Mouse (Mus musculus): Measurements from ENCODE around the gene Pcbp3. TPM values are rescaled to one million over a fixed set of nuclear protein-coding genes. Genes with fewer than 3 reads are reported as not detected.

Gene Pcbp3
- polyA plus RNA-seq, 1 experiment: 72.3 TPM

DNA sequence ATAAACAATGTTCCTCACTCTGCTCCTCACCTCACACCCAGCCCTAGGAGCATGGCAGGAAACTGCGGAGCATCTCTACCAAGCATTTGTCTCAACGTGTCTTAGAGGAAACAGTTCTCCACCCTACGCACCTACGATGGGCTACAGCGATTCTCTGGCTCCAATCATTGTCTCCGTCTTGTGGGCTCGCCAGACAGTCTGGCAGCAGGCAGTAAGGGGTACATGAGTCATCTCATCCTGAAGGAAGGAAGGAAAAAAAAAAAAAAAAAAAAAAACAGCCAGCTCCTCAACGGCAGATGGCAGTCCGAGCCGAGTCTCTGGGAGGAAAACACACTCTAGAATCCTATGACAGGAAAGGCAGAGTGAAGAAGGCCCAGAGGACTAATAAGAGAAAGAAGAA is 87.7 kb downstream of the Pcbp3 start:
- TF ChIP-seq POLR2A (IDR thresholded peaks at IDR 0.05; ENCODE audit: borderline replicate concordance, insufficient read depth, low read length) (peak; percentile 11; the same call in 1 of the 2 replicates), CTCF (IDR thresholded peaks at IDR 0.05; ENCODE audit: borderline replicate concordance, insufficient read depth, low read depth, low read length) (peak; percentile 37; the same call in 1 of the 2 replicates)
- 11% methylated on average over 10 of the region's 10 CpGs for WGBS

DNA sequence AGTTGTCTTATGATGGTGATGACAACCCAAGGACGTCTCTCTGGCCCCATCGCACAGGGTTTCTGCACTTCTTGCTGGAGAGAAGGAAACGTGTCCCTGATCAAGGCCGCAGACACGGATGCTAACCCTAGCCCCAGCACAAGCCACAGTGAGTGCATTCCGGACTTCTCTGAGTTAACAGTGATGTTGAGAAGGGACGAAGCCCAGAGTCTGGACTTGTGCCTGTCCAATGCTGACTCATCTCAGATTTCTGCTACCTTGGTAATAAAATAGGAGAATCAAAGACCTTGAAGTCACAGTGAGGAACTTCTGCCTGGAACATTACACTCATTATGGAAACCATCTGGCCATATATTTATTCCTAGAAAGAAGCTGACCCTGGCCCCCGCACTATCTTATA is 89.0 kb downstream of the Pcbp3 start:
- Histone ChIP-seq H3K4me3 (replicated peaks; ENCODE audit: insufficient read depth, low read depth, low read length) (no peak overlapping the region), H3K27me3 (ENCODE audit: control insufficient read depth, insufficient read depth, low read length) (no peaks in the 10 kb centered on the region), H3K27ac (ENCODE audit: insufficient read depth, low read length) (0 out of 2 replicates have a peak overlapping the region, but pooled peaks have one; percentile 15), H3K4me1 (ENCODE audit: control insufficient read depth, insufficient read depth, low read length) (peaks cover 37% of the 10 kb centered on the region)
- TF ChIP-seq POLR2A (IDR thresholded peaks at IDR 0.05; ENCODE audit: borderline replicate concordance, insufficient read depth, low read length) (no peak), CTCF (IDR thresholded peaks at IDR 0.05; ENCODE audit: borderline replicate concordance, insufficient read depth, low read depth, low read length) (no peak)
- peak in 1 of 2 experiments; percentile 58 for DNase-seq
- WGBS: 74% methylated on average over 8 of the region's 8 CpGs

More for the DNA sequence above, 87.7 kb downstream of the Pcbp3 start:
- peak overlapping the region; percentile 23 for H3K4me3 ChIP-seq (replicated peaks; ENCODE audit: insufficient read depth, low read depth, low read length)
- H3K27me3 ChIP-seq (ENCODE audit: control insufficient read depth, insufficient read depth, low read length): no peaks in the 10 kb centered on the region
- H3K4me1 ChIP-seq (ENCODE audit: control insufficient read depth, insufficient read depth, low read length): peaks cover 37% of the 10 kb centered on the region
- peak; percentile 71 to 85 for DNase-seq
- peak overlapping the region; percentile 97 for H3K27ac ChIP-seq (ENCODE audit: insufficient read depth, low read length)

DNA sequence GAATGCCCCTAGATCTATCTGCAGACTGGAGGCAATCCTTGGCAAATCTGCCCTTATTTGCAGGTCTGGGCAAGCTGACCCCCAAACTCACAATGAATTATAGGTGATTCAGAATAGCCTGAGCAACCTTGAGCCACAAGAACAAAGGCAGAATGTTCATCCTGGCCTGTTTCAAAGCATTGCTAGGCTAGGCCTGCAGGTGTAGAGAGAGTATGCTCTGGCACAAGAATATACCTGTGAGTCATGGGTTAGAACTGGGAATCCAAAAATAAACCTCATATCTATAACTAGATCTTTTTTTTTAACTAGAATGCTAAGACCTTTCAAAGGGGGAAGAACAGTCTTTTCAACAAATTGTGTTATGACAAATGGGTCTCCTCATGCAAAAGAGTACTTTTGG is 95.8 kb downstream of the Pcbp3 start:
- TF ChIP-seq CTCF (IDR thresholded peaks at IDR 0.05; ENCODE audit: borderline replicate concordance, insufficient read depth, low read depth, low read length) (no peak), POLR2A (IDR thresholded peaks at IDR 0.05; ENCODE audit: borderline replicate concordance, insufficient read depth, low read length) (no peak)
- H3K4me3 ChIP-seq (replicated peaks; ENCODE audit: insufficient read depth, low read depth, low read length): no peak overlapping the region
- H3K27me3 ChIP-seq (ENCODE audit: control insufficient read depth, insufficient read depth, low read length): no peaks in the 10 kb centered on the region
- H3K4me1 ChIP-seq (ENCODE audit: control insufficient read depth, insufficient read depth, low read length): peaks cover 14% of the 10 kb centered on the region; the same call in 1 of the 2 replicates
- DNase-seq: peak in 1 of 2 experiments; percentile 67
- H3K27ac ChIP-seq (ENCODE audit: insufficient read depth, low read length): peak overlapping the region; percentile 68

DNA sequence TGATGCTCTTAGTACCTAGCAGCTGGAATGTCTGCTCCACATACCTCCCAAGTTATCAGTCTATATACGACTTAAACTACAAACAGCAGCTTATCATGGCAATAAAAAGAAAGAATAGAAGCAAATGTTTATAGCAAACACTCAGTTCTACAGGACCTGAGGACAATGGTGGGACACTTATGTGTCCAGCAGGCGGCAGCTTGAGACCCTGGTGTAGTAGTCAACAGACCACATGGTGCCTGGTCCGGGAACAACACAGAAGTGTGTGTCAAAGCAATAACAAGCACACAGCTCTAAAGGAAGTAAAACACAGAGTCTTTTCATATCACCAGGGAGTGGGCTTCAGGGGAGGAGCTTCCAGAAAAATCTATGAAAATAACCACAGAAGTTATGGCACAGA is 100.7 kb downstream of the Pcbp3 start:
- TF ChIP-seq POLR2A (IDR thresholded peaks at IDR 0.05; ENCODE audit: borderline replicate concordance, insufficient read depth, low read length) (no peak), CTCF (IDR thresholded peaks at IDR 0.05; ENCODE audit: borderline replicate concordance, insufficient read depth, low read depth, low read length) (no peak)
- 90% methylated on average over 3 of the region's 3 CpGs for WGBS
- H3K27ac ChIP-seq (ENCODE audit: insufficient read depth, low read length): no peak overlapping the region

DNA sequence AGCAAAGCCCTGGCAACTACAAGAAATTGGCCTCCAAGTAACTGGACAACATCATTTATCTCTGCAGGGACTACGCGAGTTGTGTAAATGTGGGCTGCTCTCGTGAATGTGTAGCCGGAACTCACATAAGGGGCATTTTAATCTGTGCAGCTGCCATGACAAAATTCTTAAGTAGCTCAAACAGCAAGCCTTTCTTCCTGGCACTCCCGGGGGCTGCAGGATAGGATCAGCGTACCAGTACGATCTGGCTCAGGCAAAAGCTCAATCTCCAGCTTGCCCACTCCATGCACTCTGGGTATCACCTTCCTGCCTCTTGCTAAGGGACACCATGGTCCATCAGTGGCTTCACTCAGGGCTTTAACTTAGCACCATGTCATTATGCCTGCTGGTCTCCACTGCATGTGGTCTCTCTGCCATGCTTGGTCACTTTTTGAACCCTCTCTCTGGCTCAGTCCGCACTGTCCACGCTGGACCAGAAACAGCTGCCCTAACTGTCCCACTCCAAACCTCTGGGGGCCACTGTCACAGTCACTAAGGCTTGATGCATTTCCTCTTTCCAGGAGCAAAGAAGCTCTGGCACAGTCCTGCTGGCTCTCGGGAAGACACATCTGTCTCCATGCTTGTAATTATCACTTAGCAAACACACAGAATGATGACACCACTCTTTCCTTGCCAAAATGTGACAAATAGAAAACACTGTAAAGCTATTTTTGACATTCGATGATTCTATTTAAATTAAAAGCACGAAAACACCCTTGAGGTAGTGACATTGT is 102.1 kb downstream of the Pcbp3 start:
- Histone ChIP-seq H3K4me1 (ENCODE audit: control insufficient read depth, insufficient read depth, low read length) (peaks cover 8% of the 10 kb centered on the region), H3K27ac (ENCODE audit: insufficient read depth, low read length) (no peak overlapping the region), H3K27me3 (ENCODE audit: control insufficient read depth, insufficient read depth, low read length) (no peaks in the 10 kb centered on the region), H3K4me3 (replicated peaks; ENCODE audit: insufficient read depth, low read depth, low read length) (no peak overlapping the region)
- 38% methylated on average over 12 of the region's 12 CpGs for WGBS
- no peak for DNase-seq
- TF ChIP-seq CTCF (IDR thresholded peaks at IDR 0.05; ENCODE audit: borderline replicate concordance, insufficient read depth, low read depth, low read length) (no peak), POLR2A (IDR thresholded peaks at IDR 0.05; ENCODE audit: borderline replicate concordance, insufficient read depth, low read length) (no peak)

More for the DNA sequence above, 100.7 kb downstream of the Pcbp3 start:
- Histone ChIP-seq H3K4me1 (ENCODE audit: control insufficient read depth, insufficient read depth, low read length) (peaks cover 14% of the 10 kb centered on the region), H3K27me3 (ENCODE audit: control insufficient read depth, insufficient read depth, low read length) (no peaks in the 10 kb centered on the region), H3K4me3 (replicated peaks; ENCODE audit: insufficient read depth, low read depth, low read length) (no peak overlapping the region)
- DNase-seq: no peak

DNA sequence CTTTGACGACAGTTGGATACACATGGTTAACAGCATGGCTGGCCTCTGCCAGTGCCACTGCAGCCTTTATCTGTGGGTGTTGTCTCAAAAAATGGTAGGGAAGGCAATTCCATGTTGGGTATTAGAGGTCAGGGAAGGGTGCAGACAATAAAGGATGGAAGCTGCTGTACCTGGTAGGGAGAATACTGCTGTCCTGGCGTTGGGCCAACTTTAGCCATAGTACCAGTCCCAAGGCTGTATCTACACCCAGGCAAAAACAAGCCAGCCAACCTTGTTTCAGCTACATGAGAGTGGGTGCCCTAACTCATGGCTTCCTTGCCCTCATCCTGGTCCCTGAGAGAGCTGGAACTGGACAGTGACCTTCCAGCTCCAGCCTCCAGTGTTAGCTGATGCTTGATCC is 103.8 kb downstream of the Pcbp3 start:
- no peak overlapping the region for H3K4me3 ChIP-seq (replicated peaks; ENCODE audit: insufficient read depth, low read depth, low read length)
- no peak overlapping the region for H3K27ac ChIP-seq (ENCODE audit: insufficient read depth, low read length)
- no peak for DNase-seq
- 88% methylated on average over 2 of the region's 2 CpGs for WGBS
- H3K4me1 ChIP-seq (ENCODE audit: control insufficient read depth, insufficient read depth, low read length): peaks cover 8% of the 10 kb centered on the region
- TF ChIP-seq CTCF (IDR thresholded peaks at IDR 0.05; ENCODE audit: borderline replicate concordance, insufficient read depth, low read depth, low read length) (no peak), POLR2A (IDR thresholded peaks at IDR 0.05; ENCODE audit: borderline replicate concordance, insufficient read depth, low read length) (no peak)
- H3K27me3 ChIP-seq (ENCODE audit: control insufficient read depth, insufficient read depth, low read length): no peaks in the 10 kb centered on the region

DNA sequence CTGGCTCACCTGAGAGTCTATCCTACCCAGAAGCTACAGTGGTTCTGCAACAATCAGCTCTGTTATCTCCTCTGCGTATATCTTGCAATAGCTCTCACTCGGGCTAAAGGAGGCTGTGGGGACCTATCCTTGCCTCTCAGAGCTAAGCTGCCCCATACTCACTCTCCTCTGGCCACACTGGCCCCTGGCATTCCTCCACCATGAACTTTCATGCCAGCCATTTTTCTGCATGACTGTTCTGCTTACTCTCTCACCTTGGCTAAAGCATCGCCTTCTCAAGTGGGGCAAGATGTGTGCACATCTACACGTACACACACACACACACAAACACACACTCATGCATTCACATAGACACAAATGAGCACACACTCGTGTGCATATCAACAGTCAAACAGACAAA is 115.2 kb downstream of the Pcbp3 start:
- 53% methylated on average over 5 of the region's 5 CpGs for WGBS
- no peak for TF ChIP-seq CTCF (IDR thresholded peaks at IDR 0.05; ENCODE audit: borderline replicate concordance, insufficient read depth, low read depth, low read length)
- H3K27ac ChIP-seq (ENCODE audit: insufficient read depth, low read length): no peak overlapping the region
- DNase-seq: peak in 1 of 2 experiments; percentile 34
- peaks cover 8% of the 10 kb centered on the region for H3K4me1 ChIP-seq (ENCODE audit: control insufficient read depth, insufficient read depth, low read length)
- H3K27me3 ChIP-seq (ENCODE audit: control insufficient read depth, insufficient read depth, low read length): no peaks in the 10 kb centered on the region
- no peak overlapping the region for H3K4me3 ChIP-seq (replicated peaks; ENCODE audit: insufficient read depth, low read depth, low read length)

DNA sequence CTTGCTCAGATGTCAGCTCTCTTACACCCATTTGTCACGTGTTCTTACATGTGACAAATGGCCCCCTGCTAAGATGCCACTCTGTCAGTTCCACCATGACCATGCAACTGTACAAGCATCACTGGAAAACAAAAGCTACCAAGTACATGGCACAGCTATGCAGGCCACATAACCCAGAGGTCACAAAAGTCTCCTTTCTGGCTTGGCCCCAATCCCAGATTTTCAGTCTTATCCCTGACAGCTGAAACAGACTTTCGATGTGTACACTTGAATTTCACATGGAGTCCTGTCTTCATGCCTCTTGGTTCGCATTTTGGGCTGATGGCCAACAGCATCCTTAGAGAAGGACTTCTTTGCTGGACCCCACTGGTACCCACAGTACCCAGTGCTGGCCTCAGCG is 116.8 kb downstream of the Pcbp3 start:
- WGBS: 59% methylated on average over 4 of the region's 4 CpGs
- no peak overlapping the region for H3K27ac ChIP-seq (ENCODE audit: insufficient read depth, low read length)
- H3K27me3 ChIP-seq (ENCODE audit: control insufficient read depth, insufficient read depth, low read length): no peaks in the 10 kb centered on the region
- TF ChIP-seq CTCF (IDR thresholded peaks at IDR 0.05; ENCODE audit: borderline replicate concordance, insufficient read depth, low read depth, low read length) (no peak), POLR2A (IDR thresholded peaks at IDR 0.05; ENCODE audit: borderline replicate concordance, insufficient read depth, low read length) (no peak)
- no peak for DNase-seq
- H3K4me3 ChIP-seq (replicated peaks; ENCODE audit: insufficient read depth, low read depth, low read length): no peak overlapping the region
- H3K4me1 ChIP-seq (ENCODE audit: control insufficient read depth, insufficient read depth, low read length): peaks cover 8% of the 10 kb centered on the region
